Mouse (Mus musculus): Measurements from ENCODE around the gene Sh3pxd2a. TPM values are rescaled to one million over a fixed set of nuclear protein-coding genes. Genes with fewer than 3 reads are reported as not detected.

The Sh3pxd2a gene
- total and polyA plus RNA-seq, 3 experiments: 1.3 to 4.6 (median 3.2) TPM

DNA sequence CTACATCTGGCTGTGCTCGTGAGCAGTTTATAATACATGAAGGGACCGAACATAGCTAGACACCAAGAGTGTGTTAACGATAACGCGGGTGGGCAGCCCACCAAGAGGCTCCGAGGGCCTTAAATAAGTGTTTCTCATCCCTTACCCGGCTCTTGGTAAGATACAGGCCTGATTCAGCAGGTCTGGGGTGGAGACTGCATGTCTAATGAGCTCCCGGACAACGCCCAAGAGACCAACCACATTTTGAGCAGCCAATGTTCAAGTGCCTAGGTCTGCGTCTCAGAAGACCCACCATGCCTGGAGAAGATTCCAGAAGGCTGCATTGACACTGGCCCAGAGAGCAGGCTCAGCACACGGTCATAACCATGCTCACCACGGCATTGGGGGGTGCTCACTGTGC, 80.2 kb downstream of the Sh3pxd2a start:
- dilution Hi-C loops (cut with MboI; ENCODE audit: extremely low pct_ligation_motif_present, extremely low pct_unique_long_range_greater_than_20kb, low sequenced_read_pairs) (no loop called here), in situ Hi-C loops (cut with MboI; ENCODE audit: low pct_ligation_motif_present, low pct_unique_long_range_greater_than_20kb, low sequenced_read_pairs) (no loop called here)
- Histone ChIP-seq H3K36me3 (replicated peaks in 1 of 2; ENCODE audit: control insufficient read depth in 1 of 2, insufficient read depth in 1 of 2, low read length in 1 of 2) (peaks cover 0 to 14% of the 10 kb centered on the region in 2 experiments), H3K27ac (ENCODE audit: insufficient read depth, low read depth) (no peak overlapping the region), H3K4me2 (ENCODE audit: insufficient read depth, low read depth, poor library complexity, severe bottlenecking) (no peak overlapping the region), H3K79me2 (replicated peaks; ENCODE audit: control insufficient read depth, extremely low read depth, insufficient read depth, poor library complexity, severe bottlenecking) (no peaks in the 10 kb centered on the region), H3K4me3 (replicated peaks in 1 of 3; ENCODE audit: low read depth in 2 of 3, low read length in 2 of 3, poor library complexity in 1 of 3) (no peak overlapping the region), H3K4me1 (ENCODE audit: control insufficient read depth in 1 of 2, insufficient read depth in 2 of 2) (peaks cover 3 to 28% of the 10 kb centered on the region in 2 experiments; a peak in 3 of 4 replicates), H3K9me3 (replicated peaks; ENCODE audit: low read length) (no peaks in the 10 kb centered on the region), H3K9ac (ENCODE audit: insufficient read depth, low read depth) (no peak overlapping the region), H3K27me3 (replicated peaks) (no peaks in the 10 kb centered on the region)
- DNase-seq (ENCODE audit: extremely low read depth): no peak
- TF ChIP-seq USF1 (IDR thresholded peaks at IDR 0.05; ENCODE audit: low read depth, low read length) (no peak), MXI1 (IDR thresholded peaks at IDR 0.05; ENCODE audit: low read depth, low read length) (no peak), GABPA (IDR thresholded peaks at IDR 0.05; ENCODE audit: insufficient replicate concordance, low read depth, low read length) (no peak), NELFE (IDR thresholded peaks at IDR 0.05; ENCODE audit: low read depth, low read length) (no peak), EP300 (IDR thresholded peaks at IDR 0.05; ENCODE audit: low read length) (no peak), E2F4 (IDR thresholded peaks at IDR 0.05; ENCODE audit: insufficient replicate concordance, low read depth, low read length) (no peak), MAFK (IDR thresholded peaks at IDR 0.05; ENCODE audit: insufficient replicate concordance, low read length) (no peak), MEF2A (IDR thresholded peaks at IDR 0.05; ENCODE audit: borderline replicate concordance, low read depth, low read length) (no peak), USF2 (conservative IDR thresholded peaks at IDR 0.05; ENCODE audit: low read depth, low read length) (no peak)

DNA sequence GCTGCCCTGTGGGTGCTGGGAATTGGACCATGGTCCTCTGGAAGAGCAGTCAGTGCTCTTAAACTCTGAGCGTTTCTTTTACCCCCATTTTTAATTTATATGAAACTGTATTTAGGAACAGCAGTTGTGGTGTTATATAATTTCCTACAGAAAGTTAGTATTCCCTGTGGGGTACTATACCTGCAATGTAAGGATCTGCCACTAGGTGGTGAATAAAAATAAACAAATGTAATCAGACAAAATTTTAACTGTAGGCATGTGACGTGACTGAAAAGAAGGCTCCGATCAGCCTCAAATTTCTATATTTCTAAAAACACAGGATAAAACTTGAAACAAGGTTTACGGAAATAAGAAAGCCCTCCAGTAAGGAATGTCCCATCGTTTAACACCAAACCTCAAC, 81.9 kb downstream of the Sh3pxd2a start:
- H3K27ac ChIP-seq (ENCODE audit: insufficient read depth, low read depth): no peak overlapping the region
- in situ Hi-C loops (cut with MboI; ENCODE audit: low pct_ligation_motif_present, low pct_unique_long_range_greater_than_20kb, low sequenced_read_pairs) (no loop called here), dilution Hi-C loops (cut with MboI; ENCODE audit: extremely low pct_ligation_motif_present, extremely low pct_unique_long_range_greater_than_20kb, low sequenced_read_pairs) (no loop called here)
- TF ChIP-seq ZNF384 (IDR thresholded peaks at IDR 0.05; ENCODE audit: low read depth, low read length): no peak
- TF ChIP-seq SMC3 (IDR thresholded peaks at IDR 0.05; ENCODE audit: low read depth, low read length): peak; percentile 46
- TF ChIP-seq MYC (IDR thresholded peaks at IDR 0.05; ENCODE audit: low read depth, low read length): no peak
- TF ChIP-seq CTCF (conservative IDR thresholded peaks at IDR 0.05 in 1 of 2, IDR thresholded peaks at IDR 0.05 in 1 of 2; ENCODE audit: low read depth in 2 of 2, low read length in 2 of 2): peak; percentile 13 to 52; a peak in 3 of 4 replicates
- no peak for TF ChIP-seq ELF1 (IDR thresholded peaks at IDR 0.05; ENCODE audit: low read depth, low read length)
- TF ChIP-seq CHD1 (IDR thresholded peaks at IDR 0.05; ENCODE audit: low read depth, low read length): no peak
- TF ChIP-seq RAD21 (IDR thresholded peaks at IDR 0.05; ENCODE audit: low read depth, low read length): peak; percentile 19
- TF ChIP-seq TBP (conservative IDR thresholded peaks at IDR 0.05; ENCODE audit: low read depth, low read length): no peak
- no peak for TF ChIP-seq ETS1 (conservative IDR thresholded peaks at IDR 0.05; ENCODE audit: low read depth, low read length)
- TF ChIP-seq NRF1 (IDR thresholded peaks at IDR 0.05; ENCODE audit: low read depth, low read length): no peak
- H3K4me2 ChIP-seq (ENCODE audit: insufficient read depth, low read depth, poor library complexity, severe bottlenecking): no peak overlapping the region
- H3K36me3 ChIP-seq (replicated peaks in 1 of 2; ENCODE audit: control insufficient read depth in 1 of 2, insufficient read depth in 1 of 2, low read length in 1 of 2): peaks cover 0 to 14% of the 10 kb centered on the region in 2 experiments
- no peak overlapping the region for H3K9ac ChIP-seq (ENCODE audit: insufficient read depth, low read depth)
- DNase-seq (ENCODE audit: extremely low read depth): no peak
- peaks cover 3 to 19% of the 10 kb centered on the region in 2 experiments; a peak in 3 of 4 replicates for H3K4me1 ChIP-seq (ENCODE audit: control insufficient read depth in 1 of 2, insufficient read depth in 2 of 2)
- H3K79me2 ChIP-seq (replicated peaks; ENCODE audit: control insufficient read depth, extremely low read depth, insufficient read depth, poor library complexity, severe bottlenecking): no peaks in the 10 kb centered on the region
- no peaks in the 10 kb centered on the region for H3K27me3 ChIP-seq (replicated peaks)
- H3K4me3 ChIP-seq (replicated peaks in 1 of 3; ENCODE audit: low read depth in 2 of 3, low read length in 2 of 3, poor library complexity in 1 of 3): no peak overlapping the region
- H3K9me3 ChIP-seq (replicated peaks; ENCODE audit: low read length): no peaks in the 10 kb centered on the region

Data from CH12.LX (cell line).